Mouse (Mus musculus): Measurements from ENCODE around the gene Trim28. TPM values are rescaled to one million over a fixed set of nuclear protein-coding genes. Genes with fewer than 3 reads are reported as not detected.

The Trim28 gene
- total and polyA plus RNA-seq, 3 experiments: 500 to 891 (median 516) TPM

- dilution Hi-C loops (cut with MboI; ENCODE audit: extremely low pct_ligation_motif_present, extremely low pct_unique_long_range_greater_than_20kb, low sequenced_read_pairs): no loop called here
- peak within 1 kb of the TSS; percentile 73 to 80 (median 74) for H3K4me3 ChIP-seq (replicated peaks in 1 of 3; ENCODE audit: low read depth in 2 of 3, low read length in 2 of 3, poor library complexity in 1 of 3)
- in situ Hi-C loops (cut with MboI; ENCODE audit: low pct_ligation_motif_present, low pct_unique_long_range_greater_than_20kb, low sequenced_read_pairs): no loop called here
- peak within 1 kb of the TSS; percentile 74 for H3K27ac ChIP-seq (ENCODE audit: insufficient read depth, low read depth)
- no peaks in the 10 kb centered on the region for H3K79me2 ChIP-seq (replicated peaks; ENCODE audit: control insufficient read depth, extremely low read depth, insufficient read depth, poor library complexity, severe bottlenecking)
- peak within 1 kb of the TSS; percentile 66 for H3K9ac ChIP-seq (ENCODE audit: insufficient read depth, low read depth)
- TF ChIP-seq SIN3A (IDR thresholded peaks at IDR 0.05; ENCODE audit: low read length): no peak; the same call in none of the 2 replicates
- no peak for TF ChIP-seq USF2 (conservative IDR thresholded peaks at IDR 0.05; ENCODE audit: low read depth, low read length)
- TF ChIP-seq ELF1 (IDR thresholded peaks at IDR 0.05; ENCODE audit: low read depth, low read length): peak; percentile 92
- TF ChIP-seq ZC3H11A (IDR thresholded peaks at IDR 0.05; ENCODE audit: low read depth, low read length): no peak
- TF ChIP-seq ZMIZ1 (IDR thresholded peaks at IDR 0.05; ENCODE audit: low read depth, low read length): 0 out of 2 replicates have a peak, but pooled peaks have one; percentile 36
- no peak for TF ChIP-seq SMC3 (IDR thresholded peaks at IDR 0.05; ENCODE audit: low read depth, low read length)
- no peak for TF ChIP-seq MAFK (IDR thresholded peaks at IDR 0.05; ENCODE audit: insufficient replicate concordance, low read length)
- no peak for TF ChIP-seq ZNF384 (IDR thresholded peaks at IDR 0.05; ENCODE audit: low read depth, low read length)
- no peak for TF ChIP-seq JUN (IDR thresholded peaks at IDR 0.05; ENCODE audit: insufficient read depth, low read depth, low read length)
- TF ChIP-seq RAD21 (IDR thresholded peaks at IDR 0.05; ENCODE audit: low read depth, low read length): no peak
- TF ChIP-seq UBTF (IDR thresholded peaks at IDR 0.05; ENCODE audit: low read depth, low read length): no peak
- TF ChIP-seq RCOR1 (conservative IDR thresholded peaks at IDR 0.05; ENCODE audit: low read depth, low read length): 0 out of 2 replicates have a peak, but pooled peaks have one; percentile 52
- no peak for TF ChIP-seq E2F4 (IDR thresholded peaks at IDR 0.05; ENCODE audit: insufficient replicate concordance, low read depth, low read length)
- peak; percentile 89 for TF ChIP-seq MAX (IDR thresholded peaks at IDR 0.05; ENCODE audit: low read length)
- TF ChIP-seq TCF12 (IDR thresholded peaks at IDR 0.05; ENCODE audit: low read depth, low read length): peak; percentile 69
- TF ChIP-seq NRF1 (IDR thresholded peaks at IDR 0.05; ENCODE audit: low read depth, low read length): peak; percentile 89
- TF ChIP-seq CHD2 (IDR thresholded peaks at IDR 0.05; ENCODE audit: low read length): peak; percentile 72
- peak; percentile 66 for TF ChIP-seq MXI1 (IDR thresholded peaks at IDR 0.05; ENCODE audit: low read depth, low read length)
- peak; percentile 45; the same call in 1 of the 2 replicates for TF ChIP-seq IRF4 (IDR thresholded peaks at IDR 0.05; ENCODE audit: low read depth, low read length)
- no peak for TF ChIP-seq USF1 (IDR thresholded peaks at IDR 0.05; ENCODE audit: low read depth, low read length)
- TF ChIP-seq HCFC1 (IDR thresholded peaks at IDR 0.05; ENCODE audit: low read depth, low read length): peak; percentile 93
- TF ChIP-seq ETS1 (conservative IDR thresholded peaks at IDR 0.05; ENCODE audit: low read depth, low read length): peak; percentile 40
- TF ChIP-seq GABPA (IDR thresholded peaks at IDR 0.05; ENCODE audit: insufficient replicate concordance, low read depth, low read length): no peak
- no peak for TF ChIP-seq PAX5 (IDR thresholded peaks at IDR 0.05; ENCODE audit: low read length)
- TF ChIP-seq KAT2A (IDR thresholded peaks at IDR 0.05; ENCODE audit: insufficient replicate concordance, low read length): peak; percentile 73; the same call in 1 of the 2 replicates
- TF ChIP-seq NELFE (IDR thresholded peaks at IDR 0.05; ENCODE audit: low read depth, low read length): peak; percentile 65; the same call in 1 of the 2 replicates
- TF ChIP-seq ZKSCAN1 (IDR thresholded peaks at IDR 0.05; ENCODE audit: borderline replicate concordance, low read depth, low read length): no peak
- TF ChIP-seq MEF2A (IDR thresholded peaks at IDR 0.05; ENCODE audit: borderline replicate concordance, low read depth, low read length): peak; percentile 27; the same call in 1 of the 2 replicates
- TF ChIP-seq MYC (IDR thresholded peaks at IDR 0.05; ENCODE audit: low read depth, low read length): no peak
- no peak for TF ChIP-seq JUND (conservative IDR thresholded peaks at IDR 0.05; ENCODE audit: low read depth, low read length)
- TF ChIP-seq CTCF (conservative IDR thresholded peaks at IDR 0.05 in 1 of 2, IDR thresholded peaks at IDR 0.05 in 1 of 2; ENCODE audit: low read depth in 2 of 2, low read length in 2 of 2): no peak
- TF ChIP-seq BHLHE40 (IDR thresholded peaks at IDR 0.05; ENCODE audit: low read depth, low read length): peak; percentile 65
- no peak; the same call in 1 of the 2 replicates for TF ChIP-seq TBP (conservative IDR thresholded peaks at IDR 0.05; ENCODE audit: low read depth, low read length)
- peak; percentile 63 for TF ChIP-seq POLR2A (IDR thresholded peaks at IDR 0.05; ENCODE audit: low read depth, low read length)
- TF ChIP-seq CHD1 (IDR thresholded peaks at IDR 0.05; ENCODE audit: low read depth, low read length): no peak
- no peak for TF ChIP-seq EP300 (IDR thresholded peaks at IDR 0.05; ENCODE audit: low read length)
- TF ChIP-seq MAZ (IDR thresholded peaks at IDR 0.05; ENCODE audit: low read depth, low read length): peak; percentile 86
- TF ChIP-seq POLR2AphosphoS2 (IDR thresholded peaks at IDR 0.05; ENCODE audit: low read depth, low read length): no peak
- H3K27me3 ChIP-seq (replicated peaks): no peaks in the 10 kb centered on the region
- peaks cover 10 to 31% of the 10 kb centered on the region in 2 experiments; a peak in 3 of 4 replicates for H3K4me1 ChIP-seq (ENCODE audit: control insufficient read depth in 1 of 2, insufficient read depth in 2 of 2)
- H3K36me3 ChIP-seq (replicated peaks in 1 of 2; ENCODE audit: control insufficient read depth in 1 of 2, insufficient read depth in 1 of 2, low read length in 1 of 2): peaks cover 12 to 26% of the 10 kb centered on the region in 2 experiments
- no peaks in the 10 kb centered on the region for H3K9me3 ChIP-seq (replicated peaks; ENCODE audit: low read length)
- peak; percentile 96 for DNase-seq (ENCODE audit: extremely low read depth)
- peak within 1 kb of the TSS; percentile 72 for H3K4me2 ChIP-seq (ENCODE audit: insufficient read depth, low read depth, poor library complexity, severe bottlenecking)
These were observed 21.1 kb upstream of the Trim28 start, which contains the start of gene Zfp446 for GRCm38 (mm10) chr7:12977682-12978389. Gene Zfp446, plus strand, starts transcription at chr7:12977848.

Data from CH12.LX (cell line).